Mouse (Mus musculus): ENCODE measurements around the gene Zfp335.
A peak's percentile ranks its signal among the peaks of the same experiment; 100 is the strongest.

Zfp335 gene

DNA sequence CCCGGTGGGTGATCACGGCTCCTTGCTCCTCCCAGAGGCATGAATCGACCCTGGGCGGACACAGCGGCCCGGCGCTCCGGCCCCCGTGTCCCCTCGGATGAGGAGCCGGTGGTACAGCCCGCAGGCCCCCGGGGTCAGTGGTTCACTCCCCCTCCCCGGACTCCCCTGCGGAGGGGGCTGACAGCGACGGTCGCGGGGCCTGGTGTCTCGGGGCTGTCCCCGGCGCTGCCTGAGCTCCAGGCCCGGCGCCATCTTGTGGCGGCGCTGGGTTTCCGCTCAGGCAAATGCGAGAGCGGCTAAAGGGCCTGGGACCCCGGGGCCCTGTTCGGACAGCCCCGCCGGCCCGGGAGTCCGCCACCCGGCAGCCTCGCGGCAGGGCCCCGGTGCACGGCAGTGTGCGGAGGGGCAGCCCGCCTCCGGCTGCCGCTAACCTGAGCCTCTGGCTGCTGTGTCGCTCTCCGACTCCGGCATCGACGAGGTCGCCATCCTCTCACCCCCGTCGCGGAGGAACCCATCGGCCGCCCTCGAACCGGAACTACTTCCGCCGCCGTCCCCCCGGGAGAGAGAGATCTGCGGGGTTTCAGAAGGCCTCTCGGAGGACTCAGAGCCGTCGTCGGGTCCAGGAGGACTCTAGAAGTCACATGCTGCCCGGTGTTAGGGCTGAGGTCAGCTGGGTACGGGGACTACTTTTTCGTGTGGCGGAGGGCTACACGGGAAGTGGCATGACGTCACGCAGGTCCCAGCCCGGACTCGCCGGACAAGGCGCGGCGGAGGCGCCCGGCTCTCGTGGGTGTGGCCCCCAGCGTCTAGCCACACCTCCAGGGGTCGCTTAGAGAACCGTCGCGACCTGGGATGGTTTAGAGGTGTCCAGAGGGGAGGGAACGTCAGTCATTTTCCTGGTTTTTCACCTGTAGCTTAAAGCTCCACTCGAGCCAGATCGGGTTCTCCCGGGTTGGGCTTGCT is at the start of gene Zfp335:
TSS of gene Zfp335 (minus strand) at position 672 of the 963 bp plus-strand sequence.
- DNase-seq, result peak; percentile 90 to 96

GRCm38 (mm10) chr2:164960716-164961441 is 49.3 kb upstream of the Zfp335 start, which contains the start of gene Slc12a5:
Gene Slc12a5 (plus strand): TSS chr2:164960802.
- peak; percentile 84 to 89 for DNase-seq

- peak in 1 of 2 experiments; percentile 9 for DNase-seq
These were observed 46.2 kb upstream of the Zfp335 start for GRCm38 (mm10) chr2:164957548-164958315.

GRCm38 (mm10) chr2:164956195-164956594 is 44.6 kb upstream of the Zfp335 start:
- DNase-seq, result no peak

DNA sequence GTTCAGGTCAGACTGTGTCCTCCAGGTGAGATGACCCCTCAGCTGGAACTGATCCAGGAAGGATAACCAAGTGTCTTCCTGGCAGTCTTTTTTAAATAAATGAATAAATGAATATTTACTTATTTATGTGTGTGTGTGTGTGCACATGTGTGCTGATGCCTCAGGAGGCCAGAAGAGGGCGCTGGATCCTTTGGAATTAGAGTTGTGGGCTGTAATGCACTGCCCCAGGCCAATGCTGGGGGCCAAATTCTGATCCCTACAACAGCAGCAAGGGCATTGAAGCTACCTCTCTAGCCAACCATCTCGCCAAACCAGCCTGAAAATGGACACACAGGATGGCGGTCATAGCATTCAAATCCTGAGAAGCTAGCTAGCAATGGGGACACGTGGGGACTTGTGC is 44.2 kb upstream of the Zfp335 start:
- DNase-seq, result no peak

DNA sequence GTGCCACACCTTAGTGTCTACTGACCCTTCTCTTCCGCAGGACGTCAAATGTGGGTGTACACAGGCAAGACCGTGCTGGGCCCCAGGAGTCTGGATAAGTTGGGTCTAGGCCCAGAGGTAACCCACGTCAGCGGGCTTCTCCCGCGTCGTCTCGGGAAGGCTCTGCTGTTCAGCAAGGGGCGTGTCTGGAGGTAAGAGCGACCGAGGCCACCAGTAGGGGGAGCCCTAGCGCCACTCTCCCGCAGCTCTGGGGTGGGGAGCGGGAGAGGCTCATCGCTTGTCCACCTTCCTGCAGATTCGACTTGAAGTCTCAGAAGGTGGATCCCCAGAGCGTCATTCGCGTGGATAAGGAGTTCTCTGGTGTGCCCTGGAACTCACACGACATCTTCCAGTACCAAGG is 41.7 kb upstream of the Zfp335 start:
- DNase-seq, result peak; percentile 89 to 94

- DNase-seq, result no peak
These were observed 40.9 kb upstream of the Zfp335 start for GRCm38 (mm10) chr2:164952448-164952847.

- DNase-seq, result no peak
These were observed 40.2 kb upstream of the Zfp335 start for GRCm38 (mm10) chr2:164951745-164952144.

DNA sequence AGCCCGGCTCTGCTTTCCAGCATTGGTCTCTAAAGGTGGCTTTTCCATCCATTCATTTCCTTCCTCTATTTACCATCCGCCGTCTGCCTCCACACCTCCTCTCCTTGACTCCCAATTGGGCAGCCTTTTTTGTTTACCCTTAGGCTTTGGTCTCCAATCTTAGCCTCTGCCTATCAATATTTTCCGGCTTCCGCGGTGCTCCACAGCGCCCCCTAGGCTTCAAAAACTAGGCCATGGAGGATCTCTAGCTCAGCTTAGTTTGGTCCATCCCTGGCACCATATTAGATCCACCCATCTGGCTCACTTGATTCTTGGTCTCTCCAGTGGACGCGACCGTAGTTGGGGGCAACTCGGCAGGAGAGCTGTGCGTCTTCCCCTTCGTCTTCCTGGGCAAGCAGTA is 38.9 kb upstream of the Zfp335 start:
- no peak for DNase-seq

DNA sequence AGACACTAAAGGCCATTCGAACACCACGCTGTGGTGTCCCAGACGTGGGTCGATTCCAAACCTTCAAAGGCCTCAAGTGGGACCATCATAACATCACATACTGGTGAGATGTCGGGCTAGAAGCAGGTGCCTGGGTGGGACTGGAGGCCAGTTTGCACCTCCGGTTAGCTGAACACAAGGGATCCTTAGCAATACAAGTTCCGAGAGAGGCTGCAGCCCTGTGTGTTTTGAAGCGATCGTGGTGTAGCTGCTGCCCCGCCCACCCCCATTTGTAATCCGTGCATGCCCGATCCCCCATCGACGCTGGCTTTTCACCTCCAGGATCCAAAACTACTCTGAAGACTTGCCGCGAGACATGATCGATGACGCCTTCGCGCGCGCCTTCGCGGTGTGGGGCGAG is 37.4 kb upstream of the Zfp335 start:
- DNase-seq, result no peak

GRCm38 (mm10) chr2:164947930-164948329 is 36.4 kb upstream of the Zfp335 start:
- DNase-seq, result no peak

GRCm38 (mm10) chr2:164947506-164947905 is 35.9 kb upstream of the Zfp335 start:
- no peak for DNase-seq

GRCm38 (mm10) chr2:164942692-164943290 is 31.2 kb upstream of the Zfp335 start:
- no peak for DNase-seq

GRCm38 (mm10) chr2:164940140-164940830 is 28.7 kb upstream of the Zfp335 start, which contains the start of gene Mmp9:
Gene Mmp9 (plus strand): TSS chr2:164940780.
- DNase-seq, result no peak

- DNase-seq, result peak; percentile 51 to 56
These were observed 27.5 kb upstream of the Zfp335 start for GRCm38 (mm10) chr2:164939106-164939505.

GRCm38 (mm10) chr2:164938146-164939091 is 26.9 kb upstream of the Zfp335 start:
- DNase-seq, result peak; percentile 72 to 81

DNA sequence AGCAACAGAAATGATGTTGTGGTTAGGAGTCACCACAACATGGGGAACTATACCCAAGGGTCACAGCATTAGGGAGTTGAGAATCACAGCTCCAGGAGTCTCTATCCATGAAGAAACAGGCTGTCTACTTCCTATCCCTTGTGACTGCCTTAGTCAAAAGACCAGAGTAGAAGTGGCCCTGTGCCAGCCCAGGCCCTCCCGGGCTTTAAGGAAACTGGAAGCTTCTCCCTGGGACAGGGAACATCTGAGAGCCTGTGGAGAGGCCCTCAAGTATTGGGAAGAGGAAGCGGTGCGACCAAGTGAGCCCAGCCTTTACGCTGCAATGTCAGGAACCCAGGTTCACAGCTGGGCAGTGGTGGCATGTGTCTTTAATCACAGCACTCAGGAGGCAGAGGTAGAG is 24.4 kb upstream of the Zfp335 start:
- no peak for DNase-seq

GRCm38 (mm10) chr2:164933534-164933933 is 22.0 kb upstream of the Zfp335 start:
- no peak for DNase-seq

- no peak for DNase-seq
These were observed 19.4 kb upstream of the Zfp335 start for GRCm38 (mm10) chr2:164930706-164931581.
